Mouse (Mus musculus): ENCODE measurements around the gene Krtap11-1. TPM values are rescaled to one million over a fixed set of nuclear protein-coding genes. Genes with fewer than 3 reads are reported as not detected.

Krtap11-1 gene
- not detected for total RNA-seq (2023)

DNA sequence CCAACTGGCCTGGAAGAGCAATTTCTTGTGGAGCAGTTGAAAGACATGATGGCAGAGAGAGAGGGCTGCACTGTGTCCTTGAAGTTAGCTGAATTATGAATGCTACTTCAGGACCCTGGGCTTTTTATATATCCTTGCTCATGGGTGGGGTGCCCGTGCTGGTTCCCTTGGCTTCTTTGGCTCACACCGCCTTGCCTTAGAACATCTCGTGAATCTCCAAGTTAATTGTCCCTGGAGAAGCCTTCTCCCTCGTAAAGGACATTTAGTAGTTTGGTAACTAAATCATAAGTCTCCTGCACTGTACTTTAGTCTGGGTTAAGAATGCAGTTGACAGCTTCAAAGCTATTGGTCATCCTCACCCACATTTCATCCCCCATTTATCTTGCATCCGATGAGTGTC, at the start of gene Krtap11-1:
Gene Krtap11-1 (minus strand): TSS at position 101 of the 400 bp plus-strand sequence.

Other genes starting within 250 kb of the Krtap11-1 start
- gene Krtap21-1, start 167.3 kb downstream of the Krtap11-1 start, total RNA-seq (2023), result not detected
- not detected for gene Krtap6-2, start 151.1 kb downstream of the Krtap11-1 start, total RNA-seq (2023)
- not detected for gene Krtap8-1, start 83.2 kb downstream of the Krtap11-1 start, total RNA-seq (2023)
- gene Krtap7-1, start 62.9 kb downstream of the Krtap11-1 start, total RNA-seq (2023), result not detected

All from monocyte, adult 59 days (primary cell).